Mouse (Mus musculus) spleen, embryonic (tissue): ENCODE results near the gene Gnaz.

Experiments
- CTCF ChIA-PET: fragments of 350-600 bp; sonication (Branson Sonifier 250); formaldehyde crosslinking; loops from one replicate; lab custom pipeline; 2022; lab: Charles Lee

The Gnaz gene

GRCm38 (mm10) chr10:74967651-74968267 lies 782 bp downstream of the Gnaz start:
- CTCF ChIA-PET: no interaction called here

GRCm38 (mm10) chr10:74969266-74969665 lies 2.3 kb downstream of the Gnaz start:
- CTCF ChIA-PET: no interaction called here

GRCm38 (mm10) chr10:74973026-74973425 lies 6.0 kb downstream of the Gnaz start:
- CTCF ChIA-PET: no interaction called here

GRCm38 (mm10) chr10:74975626-74976025 lies 8.6 kb downstream of the Gnaz start:
- CTCF ChIA-PET: no interaction called here

DNA sequence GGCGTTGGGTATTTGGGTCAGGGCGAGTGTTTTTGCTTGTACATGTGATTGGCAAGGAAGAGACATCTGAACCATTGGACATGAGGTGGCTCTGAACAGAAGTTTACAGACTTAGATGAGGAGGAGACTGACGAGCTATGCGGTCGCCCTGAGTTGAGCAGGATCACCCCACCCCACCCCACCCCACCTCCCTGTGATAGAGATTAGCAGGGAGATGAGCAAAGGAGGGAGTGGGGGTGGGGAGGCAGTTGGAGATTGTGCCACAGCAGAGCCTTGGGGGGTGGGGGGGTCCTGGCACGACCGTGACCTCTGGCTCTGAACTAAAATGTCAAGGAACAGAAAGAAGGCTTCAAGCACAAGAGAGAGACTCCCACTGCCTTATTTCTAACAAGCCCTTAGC lies 9.5 kb downstream of the Gnaz start:
- CTCF ChIA-PET: no interaction called here

DNA sequence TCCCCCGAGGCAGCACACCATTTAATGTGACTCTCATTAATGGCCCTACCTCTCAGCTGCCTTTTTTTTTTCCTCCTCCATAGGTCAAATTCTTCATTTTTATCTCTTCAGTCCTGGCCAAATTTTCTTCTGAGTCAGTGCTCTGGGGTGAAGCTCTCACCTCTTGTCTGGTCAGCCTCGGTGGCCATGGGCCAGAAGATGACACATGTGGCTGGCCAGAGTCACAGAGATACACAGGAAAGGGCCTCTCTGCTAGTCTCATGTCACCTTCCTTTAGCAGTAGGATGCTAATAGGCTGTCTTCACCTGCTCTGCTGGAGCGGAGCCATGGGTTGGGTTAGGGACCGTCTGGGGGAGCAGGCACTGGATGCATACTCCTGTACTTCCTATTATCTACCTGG lies 11.1 kb downstream of the Gnaz start:
- CTCF ChIA-PET: no interaction called here

- CTCF ChIA-PET: no interaction called here
Measured at GRCm38 (mm10) chr10:74981159-74981558, 14.2 kb downstream of the Gnaz start.

GRCm38 (mm10) chr10:74983176-74983575 lies 16.2 kb downstream of the Gnaz start:
- CTCF ChIA-PET: no interaction called here

GRCm38 (mm10) chr10:74987698-74988470 lies 20.9 kb downstream of the Gnaz start:
- CTCF ChIA-PET: no interaction called here

DNA sequence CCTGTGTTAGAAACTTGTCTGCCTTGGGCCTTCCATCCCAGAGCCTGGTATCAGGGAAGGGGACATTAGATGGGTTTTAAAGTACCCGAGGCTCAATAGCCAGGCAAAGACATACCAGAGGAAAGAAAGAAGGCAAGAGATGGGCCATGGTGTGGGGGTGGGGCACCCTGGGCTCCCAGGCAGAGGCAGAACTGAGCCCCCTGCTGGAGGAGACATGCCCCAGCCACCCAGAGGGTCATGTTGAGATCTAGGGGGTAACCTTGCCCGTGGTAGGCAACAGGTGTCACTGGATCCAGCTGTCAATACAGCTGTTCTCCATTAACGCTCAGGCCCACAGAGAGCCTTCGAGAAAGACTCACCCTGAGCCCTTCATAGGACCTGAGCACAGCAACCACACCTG lies 22.8 kb downstream of the Gnaz start:
- CTCF ChIA-PET: no interaction called here

DNA sequence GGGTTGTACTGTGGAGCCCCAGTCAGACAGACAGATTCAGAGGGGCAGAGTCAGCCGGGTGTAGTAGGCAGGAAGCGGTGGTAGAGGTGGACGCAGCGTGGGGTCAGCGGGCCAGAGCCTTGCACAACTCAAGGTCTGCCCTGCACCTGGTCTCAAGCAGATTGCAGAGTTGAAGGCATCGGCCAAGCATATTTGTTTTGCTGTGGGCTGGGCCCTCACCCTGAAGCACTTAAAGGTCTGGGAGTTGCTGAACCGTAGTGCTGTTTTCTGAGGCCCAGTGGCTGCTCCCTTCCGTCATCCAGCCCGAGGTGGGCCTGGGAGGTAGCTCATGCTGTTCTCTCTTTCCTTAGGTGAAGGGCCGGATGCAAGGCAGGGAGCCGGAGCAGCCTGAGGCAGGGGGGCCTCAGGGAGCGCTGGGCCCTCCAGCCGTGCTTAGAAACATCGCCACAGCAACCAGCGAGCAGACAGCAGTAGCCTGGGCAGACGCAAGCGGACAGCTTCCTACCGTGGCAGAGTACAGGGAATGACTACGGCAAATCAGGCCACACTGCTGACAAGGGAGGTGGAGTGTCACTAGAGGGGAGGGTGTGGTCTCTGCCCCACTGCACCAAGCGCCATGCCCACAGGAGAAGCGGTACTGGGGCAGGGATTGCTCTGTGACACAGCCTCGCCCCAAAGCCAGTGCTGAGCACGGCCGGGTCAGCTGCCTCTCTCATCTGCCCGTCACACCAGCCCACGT lies 23.8 kb downstream of the Gnaz start:
- CTCF ChIA-PET: no interaction called here

DNA sequence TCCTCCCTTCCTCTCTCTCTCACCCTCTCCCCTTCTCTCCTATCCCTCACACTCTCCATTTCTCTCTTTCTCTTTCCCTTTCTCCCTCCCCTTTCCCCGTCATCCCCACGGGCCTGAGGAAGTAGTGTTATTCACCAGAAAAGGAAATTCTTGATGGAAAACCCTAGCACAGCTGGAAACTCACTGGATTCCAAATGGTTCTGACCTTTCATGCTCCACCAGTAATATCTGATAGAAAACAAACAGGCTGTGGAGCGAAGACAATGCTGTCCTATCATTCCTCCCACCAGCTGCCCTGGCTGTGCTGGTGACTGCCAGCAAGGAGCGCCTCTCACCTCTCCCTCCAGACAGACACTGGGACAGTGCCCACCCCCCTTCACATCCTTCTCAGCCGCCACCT lies 27.9 kb downstream of the Gnaz start:
- CTCF ChIA-PET: no interaction called here

GRCm38 (mm10) chr10:74995377-74995776 lies 28.4 kb downstream of the Gnaz start:
- CTCF ChIA-PET: no interaction called here

GRCm38 (mm10) chr10:75001391-75001790 lies 34.4 kb downstream of the Gnaz start:
- CTCF ChIA-PET: no interaction called here

GRCm38 (mm10) chr10:75004067-75004466 lies 37.1 kb downstream of the Gnaz start:
- CTCF ChIA-PET: no interaction called here

DNA sequence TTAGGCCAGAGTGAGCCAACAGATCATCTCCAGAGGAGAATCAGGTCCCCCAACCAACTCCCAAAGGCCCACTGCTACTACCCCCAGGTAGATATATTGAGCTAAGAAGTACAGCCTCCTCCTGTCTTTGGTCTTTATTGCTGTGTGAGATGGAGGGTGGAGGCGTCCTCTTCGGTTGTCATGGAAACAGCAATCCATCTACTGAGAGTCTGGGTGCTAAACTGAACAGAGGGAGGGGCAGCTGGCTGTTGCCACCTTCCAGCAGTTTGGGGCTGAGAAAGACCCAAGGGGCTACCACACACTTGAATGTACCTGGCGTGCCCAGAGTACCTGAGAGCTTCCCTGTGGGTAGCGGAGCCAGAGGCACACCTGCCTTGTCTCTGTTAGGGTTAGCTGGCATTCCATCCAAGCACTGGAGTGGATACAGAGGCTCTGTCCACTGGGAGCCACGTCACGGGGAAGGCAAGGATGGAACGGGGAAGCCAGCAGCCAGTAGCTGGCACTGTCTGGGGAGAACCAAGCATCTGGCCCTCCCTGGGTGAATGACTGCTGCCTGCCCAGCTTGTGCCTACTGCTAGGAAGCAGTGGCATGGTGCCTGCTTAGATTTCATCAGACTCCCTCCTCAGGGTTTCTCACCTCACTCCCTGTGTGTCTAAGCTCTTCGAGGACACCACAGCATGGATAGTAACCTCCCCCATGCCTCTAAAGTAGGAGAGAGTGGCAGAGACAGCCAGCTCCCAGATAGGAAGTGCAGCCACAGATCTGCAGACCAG lies 40.1 kb downstream of the Gnaz start:
- CTCF ChIA-PET: no interaction called here

DNA sequence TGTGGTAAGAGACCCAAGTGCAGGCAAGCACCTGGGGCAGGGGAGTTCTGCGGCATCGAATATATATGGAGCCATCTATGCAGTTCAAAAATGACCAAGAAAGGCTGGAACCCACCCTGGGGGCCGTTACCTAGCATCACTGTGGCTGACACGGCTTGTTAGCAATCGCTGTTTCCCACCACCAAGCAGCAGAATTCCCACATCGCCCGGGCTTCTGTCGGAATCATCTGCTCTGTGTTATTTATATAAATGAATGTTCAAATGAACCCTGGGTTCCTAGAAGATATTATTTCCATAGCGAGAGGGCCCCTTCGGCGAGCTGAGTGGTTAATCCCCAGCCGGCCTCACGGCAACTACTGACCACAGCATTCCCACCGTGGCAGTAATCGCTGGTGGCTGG lies 43.7 kb downstream of the Gnaz start:
- CTCF ChIA-PET: interaction anchor here (0.5 to 1.6 kb wide), 2 partner anchors 9 to 141 kb away, joined by 3 to 7 read pairs; no protein-coding TSS in a partner anchor

GRCm38 (mm10) chr10:75015465-75015864 lies 48.5 kb downstream of the Gnaz start:
- CTCF ChIA-PET: no interaction called here

- CTCF ChIA-PET: no interaction called here
Measured at GRCm38 (mm10) chr10:75016481-75016880, 49.5 kb downstream of the Gnaz start.

GRCm38 (mm10) chr10:75020271-75020670 lies 53.3 kb downstream of the Gnaz start:
- CTCF ChIA-PET: interaction anchor here (0.7 kb wide), 1 partner anchor 10 kb away, joined by 3 read pairs; no protein-coding TSS in a partner anchor

GRCm38 (mm10) chr10:75021138-75021537 lies 54.2 kb downstream of the Gnaz start:
- CTCF ChIA-PET: no interaction called here

GRCm38 (mm10) chr10:75026491-75026890 lies 59.5 kb downstream of the Gnaz start:
- CTCF ChIA-PET: no interaction called here
